Mouse (Mus musculus): ENCODE data around the gene Pibf1. TPM values are rescaled to one million over a fixed set of nuclear protein-coding genes. Genes with fewer than 3 reads are reported as not detected.

The Pibf1 gene
- 2.5 TPM for polyA plus RNA-seq (2012; fragmentation: generic; extraction: Trizol)
- long read RNA-seq, experiment 1, transcript Pibf1-201 (18 exons, 2,797 nt), result major isoform, 7 of 11 reads
- long read RNA-seq, experiment 1, partial matches to known transcripts, result 2 of 11 reads
- long read RNA-seq, experiment 1, other reads (novel, unspliced or antisense), result 2 of 11 reads
- long read RNA-seq, experiment 2, transcript Pibf1-201 (18 exons, 2,797 nt), result major isoform, 43 of 72 reads
- long read RNA-seq, experiment 2, partial matches to known transcripts, result 9 of 72 reads
- long read RNA-seq, experiment 2, other reads (novel, unspliced or antisense), result 18 of 72 reads

DNA sequence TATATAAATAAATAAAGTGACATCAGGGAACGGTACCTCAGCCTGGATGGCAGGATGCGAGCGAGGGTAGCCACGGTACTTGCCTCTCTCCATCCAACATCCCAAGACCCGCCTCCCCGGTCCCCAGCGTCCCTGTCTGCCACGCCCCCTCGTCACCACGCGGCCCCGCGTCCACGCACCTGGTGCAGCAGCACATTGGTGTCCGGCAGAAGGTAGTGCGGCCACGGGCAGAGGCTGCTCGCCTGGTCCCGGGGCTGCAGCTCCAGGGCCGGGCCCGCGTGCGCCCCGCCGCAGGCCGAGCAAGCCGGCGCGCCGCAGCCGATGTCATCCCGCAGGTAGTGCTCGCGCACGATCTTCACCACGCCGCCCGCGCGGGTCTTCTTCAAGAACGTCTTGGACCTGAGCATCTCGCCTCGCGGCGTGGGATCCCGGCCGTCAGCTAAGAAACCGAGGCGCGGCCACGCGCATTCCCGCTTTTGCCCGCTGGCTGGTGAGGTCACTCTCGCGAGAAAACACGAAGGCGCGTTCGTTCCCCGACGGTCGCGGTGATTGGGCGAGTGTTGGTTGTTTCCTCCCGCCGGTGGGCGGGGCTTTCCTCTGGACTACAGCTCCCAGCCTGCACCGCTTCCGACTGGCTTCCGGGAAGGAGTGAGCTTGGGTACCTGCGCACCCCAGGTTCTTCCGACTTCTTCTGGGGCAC, at the start of gene Pibf1, which contains the start of gene Dis3:
Pibf1 (plus strand) TSS at position 158 of the 700 bp plus-strand sequence.
Dis3 (minus strand) TSS at position 504 of the 700 bp plus-strand sequence.
- Histone ChIP-seq H3K4me3 (ENCODE audit: insufficient read depth, poor library complexity, severe bottlenecking) (peak within 1 kb of the TSS; percentile 92), H3K79me3 (ENCODE audit: low read depth) (peaks cover 42% of the 10 kb centered on the region), H3K27me3 (ENCODE audit: control insufficient read depth, insufficient read depth, insufficient read length) (no peaks in the 10 kb centered on the region), H3ac (ENCODE audit: control insufficient read depth, insufficient read length, low read depth) (peak within 1 kb of the TSS; percentile 100), H3K79me2 (ENCODE audit: control insufficient read depth, insufficient read depth) (peaks cover 72% of the 10 kb centered on the region), H3K36me3 (ENCODE audit: control insufficient read depth, insufficient read depth) (peaks cover 59% of the 10 kb centered on the region)
- TF ChIP-seq MAX (IDR thresholded peaks at IDR 0.05) (peak; percentile 89), FOSL1 (IDR thresholded peaks at IDR 0.05; ENCODE audit: insufficient read depth, low read length, poor library complexity, severe bottlenecking) (no peak)

DNA sequence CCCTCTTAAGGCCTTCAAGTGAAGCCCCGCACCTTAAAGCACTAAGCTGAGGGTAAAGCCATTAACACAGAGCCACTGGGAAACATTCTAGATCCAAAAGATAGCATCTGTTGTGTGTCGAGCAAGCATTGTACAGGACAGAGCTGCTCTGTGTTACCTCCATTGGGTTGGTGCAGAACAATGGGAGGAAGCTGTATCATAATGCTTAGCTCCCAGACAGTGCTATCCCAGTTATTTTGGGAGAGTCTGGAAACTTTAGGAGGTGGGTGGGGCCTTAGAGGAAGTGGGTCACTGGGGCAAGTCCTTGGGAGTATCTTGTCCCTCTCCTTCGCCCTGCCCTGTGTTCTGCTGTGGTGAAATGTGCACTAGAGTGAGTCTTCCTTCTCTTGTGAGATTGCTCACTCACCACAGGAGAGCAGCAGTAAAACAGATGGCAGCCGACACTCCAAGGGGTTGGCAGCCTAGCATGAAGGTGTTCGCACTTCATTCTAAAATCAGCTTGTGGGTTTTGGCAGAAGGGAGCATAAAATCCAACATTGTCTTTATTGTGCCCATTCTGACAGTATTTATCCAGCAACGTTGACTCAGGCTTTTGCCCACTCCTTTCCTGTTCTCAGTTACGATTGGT, 40.2 kb upstream of the Pibf1 start:
- Histone ChIP-seq H3K79me2 (ENCODE audit: control insufficient read depth, insufficient read depth) (peaks cover 8% of the 10 kb centered on the region), H3K36me3 (ENCODE audit: control insufficient read depth, insufficient read depth) (peaks cover 80% of the 10 kb centered on the region), H3K27me3 (ENCODE audit: control insufficient read depth, insufficient read depth, insufficient read length) (no peaks in the 10 kb centered on the region), H3K4me3 (ENCODE audit: insufficient read depth, poor library complexity, severe bottlenecking) (no peak overlapping the region), H3K79me3 (ENCODE audit: low read depth) (peaks cover 3% of the 10 kb centered on the region), H3ac (ENCODE audit: control insufficient read depth, insufficient read length, low read depth) (no peak overlapping the region)
- TF ChIP-seq CEBPB (IDR thresholded peaks at IDR 0.05; ENCODE audit: low read depth), result no peak
- TF ChIP-seq FOSL1 (IDR thresholded peaks at IDR 0.05; ENCODE audit: insufficient read depth, low read length, poor library complexity, severe bottlenecking), result no peak
- no peak for TF ChIP-seq MAX (IDR thresholded peaks at IDR 0.05)
- no peak for TF ChIP-seq CTCF (IDR thresholded peaks at IDR 0.05; ENCODE audit: control insufficient read depth, insufficient read depth, insufficient read length)
- TF ChIP-seq USF1 (IDR thresholded peaks at IDR 0.05; ENCODE audit: low read depth), result no peak
- no peak for TF ChIP-seq MYOG (IDR thresholded peaks at IDR 0.05; ENCODE audit: control insufficient read depth, extremely low read depth, insufficient read length)
- TF ChIP-seq MYOD1 (IDR thresholded peaks at IDR 0.05; ENCODE audit: control insufficient read depth, insufficient read length, low read depth), result no peak

DNA sequence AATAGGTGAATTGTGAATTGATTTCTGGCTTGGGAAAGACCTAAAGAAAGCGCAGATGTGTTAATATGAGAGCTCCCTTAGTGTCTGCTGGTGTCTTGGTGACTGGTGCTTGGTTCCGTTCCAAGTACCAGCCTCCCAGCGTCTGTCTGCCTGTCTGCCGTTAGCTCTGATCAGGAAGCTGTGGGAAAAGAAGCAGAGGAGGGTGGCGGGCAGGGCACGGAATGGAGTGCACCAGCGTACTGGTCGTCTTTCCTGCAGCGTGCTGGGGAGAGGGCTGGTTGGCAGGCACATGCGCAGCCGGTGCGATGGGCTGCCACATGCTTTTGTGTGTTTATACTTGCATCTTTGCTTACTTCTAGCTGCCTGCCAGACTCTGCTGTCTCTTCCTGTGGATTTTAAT, 38.6 kb upstream of the Pibf1 start:
- no peaks in the 10 kb centered on the region for H3K79me3 ChIP-seq (ENCODE audit: low read depth)
- H3ac ChIP-seq (ENCODE audit: control insufficient read depth, insufficient read length, low read depth), result no peak overlapping the region
- H3K4me3 ChIP-seq (ENCODE audit: insufficient read depth, poor library complexity, severe bottlenecking), result no peak overlapping the region
- TF ChIP-seq CEBPB (IDR thresholded peaks at IDR 0.05; ENCODE audit: low read depth) (no peak), FOSL1 (IDR thresholded peaks at IDR 0.05; ENCODE audit: insufficient read depth, low read length, poor library complexity, severe bottlenecking) (no peak), USF1 (IDR thresholded peaks at IDR 0.05; ENCODE audit: low read depth) (no peak)
- H3K36me3 ChIP-seq (ENCODE audit: control insufficient read depth, insufficient read depth), result peaks cover 78% of the 10 kb centered on the region
- no peaks in the 10 kb centered on the region for H3K27me3 ChIP-seq (ENCODE audit: control insufficient read depth, insufficient read depth, insufficient read length)
- H3K79me2 ChIP-seq (ENCODE audit: control insufficient read depth, insufficient read depth), result peaks cover 8% of the 10 kb centered on the region

DNA sequence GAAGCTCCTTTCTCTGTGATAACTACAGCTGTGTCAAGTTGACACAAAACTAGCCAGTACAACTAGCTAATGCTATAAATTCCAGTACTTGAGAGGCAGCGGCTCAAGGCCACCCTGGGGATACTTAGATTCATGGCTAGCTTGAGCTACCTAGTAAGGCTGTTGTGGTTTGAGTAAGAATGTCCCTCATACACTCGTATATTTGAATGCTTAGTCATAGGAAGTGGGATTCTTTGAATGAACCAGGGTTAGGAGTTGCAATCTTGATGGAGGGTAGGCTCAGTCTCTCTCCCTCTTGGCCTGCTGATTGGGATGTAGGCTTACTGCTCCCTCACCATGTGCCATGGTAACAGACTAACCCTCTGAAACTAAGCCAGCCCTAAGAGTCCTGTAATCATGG, 36.1 kb upstream of the Pibf1 start:
- no peaks in the 10 kb centered on the region for H3K27me3 ChIP-seq (ENCODE audit: control insufficient read depth, insufficient read depth, insufficient read length)
- H3K4me3 ChIP-seq (ENCODE audit: insufficient read depth, poor library complexity, severe bottlenecking), result no peak overlapping the region
- peaks cover 4% of the 10 kb centered on the region for H3K79me2 ChIP-seq (ENCODE audit: control insufficient read depth, insufficient read depth)
- TF ChIP-seq MYOD1 (IDR thresholded peaks at IDR 0.05; ENCODE audit: control insufficient read depth, insufficient read length, low read depth) (no peak), FOSL1 (IDR thresholded peaks at IDR 0.05; ENCODE audit: insufficient read depth, low read length, poor library complexity, severe bottlenecking) (no peak), USF1 (IDR thresholded peaks at IDR 0.05; ENCODE audit: low read depth) (no peak), MYOG (IDR thresholded peaks at IDR 0.05; ENCODE audit: control insufficient read depth, extremely low read depth, insufficient read length) (no peak)
- H3K36me3 ChIP-seq (ENCODE audit: control insufficient read depth, insufficient read depth), result peaks cover 83% of the 10 kb centered on the region
- H3ac ChIP-seq (ENCODE audit: control insufficient read depth, insufficient read length, low read depth), result no peak overlapping the region
- no peaks in the 10 kb centered on the region for H3K79me3 ChIP-seq (ENCODE audit: low read depth)

DNA sequence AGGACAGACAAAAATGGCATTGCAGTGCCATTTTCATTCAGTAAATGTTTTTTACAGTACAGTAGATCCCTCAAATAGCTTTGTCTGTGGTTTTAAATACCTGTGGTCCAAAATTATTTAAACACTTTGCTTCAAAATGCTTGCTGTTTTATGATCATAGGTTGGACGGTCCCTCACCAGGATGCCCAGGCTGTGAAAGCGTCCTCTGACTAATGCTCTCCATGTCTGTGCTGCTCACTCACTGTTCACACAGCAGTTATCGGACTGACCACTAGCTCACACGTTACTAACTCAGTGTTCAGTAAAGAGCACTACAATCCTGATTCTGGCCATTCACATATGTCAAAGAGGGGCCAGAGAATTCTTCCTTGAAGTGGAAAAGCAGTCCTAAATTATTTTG, 28.1 kb upstream of the Pibf1 start:
- Histone ChIP-seq H3K27me3 (ENCODE audit: control insufficient read depth, insufficient read depth, insufficient read length) (no peaks in the 10 kb centered on the region), H3K79me3 (ENCODE audit: low read depth) (peaks cover 3% of the 10 kb centered on the region), H3K79me2 (ENCODE audit: control insufficient read depth, insufficient read depth) (no peaks in the 10 kb centered on the region), H3K36me3 (ENCODE audit: control insufficient read depth, insufficient read depth) (peaks cover 87% of the 10 kb centered on the region), H3K4me3 (ENCODE audit: insufficient read depth, poor library complexity, severe bottlenecking) (no peak overlapping the region), H3ac (ENCODE audit: control insufficient read depth, insufficient read length, low read depth) (no peak overlapping the region)
- TF ChIP-seq FOSL1 (IDR thresholded peaks at IDR 0.05; ENCODE audit: insufficient read depth, low read length, poor library complexity, severe bottlenecking) (no peak), CTCF (IDR thresholded peaks at IDR 0.05; ENCODE audit: control insufficient read depth, insufficient read depth, insufficient read length) (no peak)

DNA sequence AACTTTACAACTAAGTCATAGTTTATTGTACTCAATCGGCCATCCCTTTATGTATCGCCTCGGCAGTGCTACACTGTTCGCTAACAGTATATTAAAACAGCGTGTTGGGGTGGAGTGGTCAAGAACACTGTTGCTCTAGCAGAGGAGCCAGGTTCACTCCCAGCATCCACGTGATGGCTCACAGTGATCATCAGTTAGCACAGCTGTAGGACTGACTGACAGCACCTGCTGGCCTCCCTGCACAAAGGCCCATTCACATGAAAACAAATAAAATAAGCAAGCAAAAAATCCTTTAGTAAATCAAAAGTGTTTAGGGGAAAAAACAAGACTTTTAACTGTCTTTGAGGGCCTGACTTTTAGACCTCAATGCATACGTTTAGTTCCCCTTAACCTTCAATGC, 10.3 kb upstream of the Pibf1 start:
- H3K36me3 ChIP-seq (ENCODE audit: control insufficient read depth, insufficient read depth), result peaks cover 97% of the 10 kb centered on the region
- H3K79me2 ChIP-seq (ENCODE audit: control insufficient read depth, insufficient read depth), result peaks cover 27% of the 10 kb centered on the region
- peaks cover 8% of the 10 kb centered on the region for H3K79me3 ChIP-seq (ENCODE audit: low read depth)
- H3K4me3 ChIP-seq (ENCODE audit: insufficient read depth, poor library complexity, severe bottlenecking), result no peak overlapping the region
- no peak for TF ChIP-seq MYOD1 (IDR thresholded peaks at IDR 0.05; ENCODE audit: control insufficient read depth, insufficient read length, low read depth)
- H3K27me3 ChIP-seq (ENCODE audit: control insufficient read depth, insufficient read depth, insufficient read length), result no peaks in the 10 kb centered on the region
- no peak overlapping the region for H3ac ChIP-seq (ENCODE audit: control insufficient read depth, insufficient read length, low read depth)
